Mouse (Mus musculus) effector memory CD4-positive, alpha-beta T cell, adult 5 months (primary cell): ENCODE results near the gene Rasgrp2. TPM values are rescaled to one million over a fixed set of nuclear protein-coding genes. Genes with fewer than 3 reads are reported as not detected.

ENCODE experiments used
- polyA plus RNA-seq: library from polyadenylated mRNA; unstranded; fragments of 100-300 nt; shearing (Covaris generic); gene quantifications from one replicate; pipeline ENCODE4 v1.2.1, GENCODE M21; 2017

Rasgrp2 gene
- polyA plus RNA-seq, result 296 TPM

GRCm38 (mm10) chr19:6399285-6400095, at the start of gene Rasgrp2:
TSS of gene Rasgrp2 (plus strand) at chr19:6399340.

DNA sequence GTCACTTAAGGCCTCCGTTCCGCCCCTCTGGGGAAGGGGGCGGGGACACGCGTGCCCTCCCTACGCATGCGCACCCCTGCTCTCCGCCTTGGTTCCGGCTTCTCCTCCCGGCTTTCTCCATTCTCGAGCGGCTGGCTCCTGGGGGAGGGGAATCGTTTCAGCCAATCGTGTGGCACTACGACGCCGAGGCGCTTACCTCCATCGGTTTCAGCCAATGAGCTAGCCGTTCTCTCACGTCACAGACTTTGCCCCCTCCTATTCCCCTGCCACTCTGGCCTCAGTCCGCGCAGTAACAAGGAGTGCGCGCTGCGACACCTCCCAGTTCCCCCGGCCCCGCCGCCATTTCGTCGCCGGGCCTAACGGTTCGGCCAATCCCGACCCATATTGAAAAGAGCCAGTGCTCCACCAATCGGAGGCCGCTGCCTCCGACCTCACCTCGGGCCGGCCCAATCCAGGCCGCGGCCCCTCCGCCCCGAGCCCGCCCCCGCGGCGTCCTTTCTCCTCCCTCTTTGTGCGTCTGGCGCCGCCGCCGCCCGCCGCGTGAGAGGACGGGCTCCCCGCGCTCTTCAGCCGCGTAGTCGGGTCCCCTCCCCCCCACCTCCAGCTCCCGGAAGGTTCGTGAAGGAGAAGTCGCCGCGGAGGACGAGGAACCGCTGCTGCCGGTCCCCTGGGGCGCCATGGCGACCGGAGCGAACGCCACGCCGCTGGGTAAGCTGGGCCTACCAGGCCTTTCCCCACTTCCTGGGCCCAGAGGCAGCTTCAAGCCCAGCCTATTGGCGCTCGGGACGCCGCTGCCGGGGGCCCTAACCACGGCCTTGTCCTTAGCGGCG, 35.5 kb upstream of the Rasgrp2 start, which contains the start of gene Sf1:
Sf1 (plus strand) TSS at position 280 of the 830 bp plus-strand sequence.

GRCm38 (mm10) chr19:6384128-6384527, 15.0 kb upstream of the Rasgrp2 start, which contains the start of gene Pygm:
TSS of gene Pygm (plus strand) at chr19:6384399.

DNA sequence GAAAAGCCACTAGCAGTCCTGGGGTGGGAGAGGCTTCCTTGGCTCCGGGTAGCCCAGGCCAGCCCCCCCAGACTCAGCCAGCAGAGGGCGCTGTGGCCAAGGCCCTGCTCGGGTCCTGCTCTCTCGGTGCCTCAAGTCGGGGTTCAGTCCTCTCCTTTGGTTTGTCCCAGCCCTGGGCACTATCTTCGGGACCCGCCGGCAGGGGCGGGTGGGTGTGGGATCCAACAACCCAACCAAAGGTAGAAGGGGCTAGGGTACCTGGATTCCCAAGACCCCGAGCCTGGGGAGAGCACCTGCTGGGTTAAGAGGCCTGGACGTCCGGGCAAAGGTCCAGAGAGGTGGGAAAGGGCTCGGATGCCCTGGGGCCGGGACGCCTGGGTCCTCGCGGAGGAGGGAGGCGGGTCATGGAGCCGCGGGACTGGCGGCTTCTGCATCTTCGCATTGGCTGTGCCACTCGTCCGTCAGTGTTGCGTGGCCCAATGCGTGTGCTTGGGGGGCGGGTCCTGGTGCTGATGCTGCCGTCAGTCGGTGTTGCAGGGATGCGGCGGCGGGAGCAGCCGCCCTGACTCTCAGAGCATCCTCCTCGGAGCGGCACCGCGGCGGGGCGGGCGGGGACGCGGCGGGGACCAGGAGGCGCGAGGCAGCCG, 19.2 kb downstream of the Rasgrp2 start, which contains the start of gene Nrxn2:
Nrxn2 (plus strand) TSS at position 499 of the 647 bp plus-strand sequence.

Other genes with a start within 250 kb of the Rasgrp2 start
- not detected for gene Majin, start 215.0 kb upstream of the Rasgrp2 start, polyA plus RNA-seq
- gene Gpha2, start 173.0 kb upstream of the Rasgrp2 start, polyA plus RNA-seq, result not detected
- 19.1 TPM for gene Ppp2r5b, start 163.5 kb upstream of the Rasgrp2 start, polyA plus RNA-seq
- 79.4 TPM for gene Atg2a, start 157.7 kb upstream of the Rasgrp2 start, polyA plus RNA-seq
- gene Ehd1, start 122.6 kb upstream of the Rasgrp2 start, polyA plus RNA-seq, result 34.0 TPM
- gene Cdc42bpg, start 92.9 kb upstream of the Rasgrp2 start, polyA plus RNA-seq, result 0.35 TPM
- gene Men1, start 64.4 kb upstream of the Rasgrp2 start, polyA plus RNA-seq, result 30.0 TPM
- 129 TPM for gene Map4k2, start 58.2 kb upstream of the Rasgrp2 start, polyA plus RNA-seq
- gene Sf1, start 35.6 kb upstream of the Rasgrp2 start, polyA plus RNA-seq, result 603 TPM
- gene Pygm, start 14.9 kb upstream of the Rasgrp2 start, polyA plus RNA-seq, result 2.4 TPM
- gene Nrxn2, start 19.4 kb downstream of the Rasgrp2 start, polyA plus RNA-seq, result not detected
- gene Slc22a12, start 143.7 kb downstream of the Rasgrp2 start, polyA plus RNA-seq, result not detected